Mouse (Mus musculus) embryo, embryonic 11 days (tissue): ENCODE measurements at regions not wholly inside any gene's neighbourhood (a gene's known extent, or its start where the extent isn't known, plus 50 kb on each side); places are given as distances from the start of the nearest gene placed in this dataset.
"Not testable (repeated sequence)": the region's sequence is repeated elsewhere in the genome, so short reads cannot be mapped to it uniquely, and the experiment has no call there.

Source experiments
- DNase-seq: peaks from one replicate; pipeline ENCODE4 v3.0.0-alpha.2; 2015

DNA sequence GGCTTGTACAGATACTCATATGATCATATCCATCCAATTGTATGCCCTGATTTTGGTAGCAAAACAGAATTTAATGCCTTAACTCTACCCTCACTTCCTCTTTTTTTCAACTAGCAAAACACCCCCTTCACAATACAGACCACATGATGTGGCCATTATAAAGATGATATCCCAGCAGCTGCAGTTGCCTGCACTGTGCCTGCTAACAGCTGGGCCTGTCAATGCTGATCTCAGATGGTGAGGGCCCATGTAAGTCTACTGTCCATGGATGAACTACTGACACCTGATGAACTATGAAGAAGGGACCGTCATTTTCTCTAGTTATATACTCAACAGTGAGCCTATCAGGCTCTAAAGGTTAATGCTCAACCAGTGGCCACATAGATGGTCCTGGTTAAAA lies 191.8 kb upstream of the Fmr1 start:
- no peak for DNase-seq

DNA sequence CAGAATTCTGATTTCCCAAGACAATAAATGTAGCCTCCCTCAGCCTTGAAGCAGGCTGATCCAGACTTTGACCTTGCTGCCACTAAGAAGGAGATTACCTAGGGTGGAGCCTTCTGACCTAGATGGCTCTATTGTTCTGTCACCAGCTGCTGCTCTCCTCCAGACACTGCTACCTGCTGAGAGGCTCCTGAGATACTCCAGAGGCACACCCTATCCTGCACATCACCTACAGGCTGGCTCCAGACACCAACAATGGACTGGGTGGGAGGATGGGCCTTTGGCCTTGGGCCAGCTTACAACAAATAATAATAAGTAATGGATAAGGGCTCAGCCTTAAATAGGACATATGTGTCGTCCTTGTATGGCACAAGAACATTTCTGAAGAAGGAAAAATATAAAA lies 186.3 kb upstream of the Fmr1 start:
- DNase-seq: not testable (repeated sequence)

DNA sequence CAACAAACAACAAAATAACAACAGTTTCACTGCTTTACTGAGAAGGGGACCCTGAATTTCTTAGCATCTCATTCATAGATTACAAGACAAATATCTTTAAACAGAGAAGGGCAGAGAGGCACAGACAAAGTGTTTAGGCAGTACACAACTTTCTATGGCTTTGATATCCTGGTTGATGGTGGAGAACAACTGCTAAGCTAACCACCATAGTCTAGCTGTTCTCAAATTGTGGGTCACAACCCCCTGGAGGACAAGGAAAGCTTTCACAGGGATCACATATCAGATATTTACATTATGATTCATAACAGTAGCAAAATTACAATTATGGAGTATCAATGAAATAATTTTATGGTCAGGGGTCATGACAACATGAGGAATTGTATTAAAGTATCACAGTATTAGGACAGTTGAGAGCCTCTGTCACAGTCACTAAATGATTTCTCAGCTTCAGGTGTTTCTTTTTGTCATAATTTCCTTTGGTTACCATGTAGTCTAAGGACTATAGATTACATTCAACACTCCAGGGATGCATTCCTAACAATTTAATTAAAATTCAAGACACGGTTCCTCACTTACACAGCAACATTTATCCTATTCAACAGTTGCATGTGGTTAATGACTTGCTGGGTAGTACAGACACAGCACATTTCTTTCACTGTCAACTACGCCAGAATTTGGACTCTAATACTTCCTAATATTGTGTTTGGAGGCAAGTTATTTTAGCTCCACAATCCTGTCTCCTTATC lies 183.8 kb upstream of the Fmr1 start:
- no peak for DNase-seq

DNA sequence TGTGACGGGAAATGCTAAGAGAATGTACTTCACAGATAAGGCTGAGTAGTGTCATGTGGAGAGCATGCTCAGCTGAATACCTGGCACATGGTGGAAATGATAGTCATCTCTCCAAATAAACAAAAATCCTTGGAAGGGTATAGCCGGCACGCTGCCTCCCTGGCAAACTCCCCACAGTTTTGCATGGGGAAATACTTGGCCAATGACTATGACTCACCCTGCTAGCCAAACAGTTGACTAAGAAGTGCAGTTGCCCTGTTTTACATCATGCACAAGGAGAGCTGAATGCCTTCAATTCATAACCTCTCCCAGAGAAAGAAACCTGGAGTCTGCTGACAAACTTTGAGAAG lies 183.2 kb upstream of the Fmr1 start:
- DNase-seq: no peak

DNA sequence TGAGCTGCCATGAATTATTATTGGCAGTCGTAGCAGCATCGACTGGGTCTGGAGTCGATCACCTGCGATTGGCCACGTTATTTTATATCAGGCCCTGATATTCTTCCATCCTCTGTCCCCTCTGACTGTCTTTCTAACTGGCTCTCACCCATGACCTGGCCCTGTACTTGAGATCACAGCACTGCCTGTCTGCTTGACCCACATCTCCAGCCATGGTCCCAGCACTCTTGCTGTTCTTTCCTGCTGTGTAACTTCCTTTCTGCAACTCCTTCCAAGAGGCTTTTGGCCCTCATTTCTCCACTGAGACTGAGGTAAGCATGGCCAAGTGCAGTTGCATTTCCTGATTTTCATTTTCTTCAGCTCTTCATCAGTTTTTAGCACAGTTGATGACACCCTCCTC lies 182.6 kb upstream of the Fmr1 start:
- no peak for DNase-seq

DNA sequence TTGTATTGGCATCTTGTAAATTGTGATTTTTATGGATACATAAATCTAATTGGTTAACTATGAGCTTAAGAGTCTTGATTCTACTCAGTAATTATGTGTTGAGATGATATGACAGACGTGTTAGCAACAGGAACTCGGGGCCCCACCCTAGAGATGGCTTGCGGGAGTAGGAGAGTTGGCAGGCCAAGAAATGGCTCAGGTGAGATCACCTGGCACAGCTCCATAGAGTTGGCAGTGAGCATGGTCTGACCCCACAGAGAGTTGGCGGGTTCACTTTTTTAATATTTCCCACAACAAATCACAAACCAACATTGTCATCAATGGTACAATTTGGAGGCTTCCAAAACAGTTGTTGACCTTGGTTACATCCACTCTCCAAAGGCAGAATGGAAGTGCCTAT lies 180.5 kb upstream of the Fmr1 start:
- no peak for DNase-seq

DNA sequence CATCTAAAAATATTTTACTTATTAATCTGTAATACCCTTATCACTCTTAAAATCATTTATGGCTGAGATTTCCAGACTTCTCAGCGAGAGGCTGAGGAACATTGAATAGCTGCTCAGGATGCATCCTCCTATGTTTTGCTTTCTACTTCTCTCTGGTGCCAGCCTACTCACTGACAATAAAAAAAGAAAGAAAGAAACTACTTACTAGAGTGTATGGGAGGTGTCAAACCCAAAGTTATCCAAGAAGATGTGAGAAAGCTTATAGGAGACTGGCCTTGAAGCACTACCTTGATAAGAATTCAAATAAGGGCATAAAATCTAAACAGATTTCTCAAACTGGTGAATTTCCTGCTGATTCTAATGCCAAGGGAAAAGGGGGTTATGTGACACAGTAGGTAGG lies 175.4 kb upstream of the Fmr1 start:
- no peak for DNase-seq

DNA sequence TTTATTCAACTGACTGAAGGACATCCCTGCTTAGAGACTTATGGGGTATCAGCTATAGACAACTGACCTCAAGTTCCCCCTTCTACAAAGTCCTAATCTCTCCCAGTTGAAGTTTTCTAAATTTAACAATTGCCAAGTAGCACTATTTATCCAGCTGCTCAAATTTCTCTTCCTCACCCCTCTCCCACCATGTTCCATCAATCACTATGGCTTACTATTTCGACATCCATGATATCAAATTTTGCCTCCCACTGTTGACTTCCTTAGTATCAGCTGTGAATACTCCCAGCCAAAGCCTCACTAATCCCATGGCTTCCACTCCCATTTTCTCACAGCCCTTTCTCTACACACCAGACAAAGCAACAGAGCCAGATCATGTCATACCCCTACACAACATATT lies 170.7 kb upstream of the Fmr1 start:
- DNase-seq: peak; percentile 2

DNA sequence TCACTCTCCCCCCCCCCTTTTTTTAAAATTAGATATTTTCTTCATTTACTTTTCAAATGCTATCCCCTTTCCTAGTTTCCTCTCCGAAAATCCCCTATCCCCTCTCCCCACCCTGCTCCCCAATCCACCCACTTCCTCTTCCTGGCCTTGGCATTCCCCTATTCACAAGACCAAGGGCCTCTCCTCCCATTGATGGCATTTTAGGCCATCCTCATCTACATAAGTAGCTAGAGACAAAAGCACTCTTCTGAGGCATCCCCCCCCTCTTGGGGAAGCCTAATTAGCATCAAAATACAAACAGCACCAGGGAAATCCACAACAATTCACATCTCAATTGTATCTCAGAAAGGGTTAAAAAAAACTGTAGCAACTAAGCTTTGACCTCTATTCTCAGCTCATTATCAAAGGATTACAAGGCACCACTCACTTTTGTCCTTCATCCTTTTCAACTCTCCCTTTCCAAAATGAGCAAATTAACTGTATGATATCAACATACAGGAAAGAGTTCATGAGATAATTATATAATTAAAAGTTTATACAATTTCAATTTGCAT lies 166.1 kb upstream of the Fmr1 start:
- DNase-seq: peak; percentile 3

DNA sequence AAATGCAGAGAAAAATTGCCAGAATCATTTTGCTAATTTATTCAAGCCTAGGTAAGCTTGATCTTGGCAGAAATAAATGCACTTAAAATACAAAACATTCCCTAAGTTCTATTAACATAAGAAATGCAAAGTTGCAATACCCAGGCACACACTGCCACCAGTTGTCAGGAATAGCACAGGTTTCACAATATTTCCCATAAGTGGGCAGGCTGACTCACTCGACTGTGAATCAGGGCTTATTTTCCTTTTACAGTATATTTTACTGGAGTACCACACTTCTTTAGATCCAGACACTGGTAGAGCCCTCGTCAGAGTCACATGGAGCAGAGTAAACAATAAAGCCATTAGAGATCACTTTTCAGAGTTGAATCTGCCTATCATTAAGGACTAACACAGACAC lies 131.8 kb upstream of the Fmr1 start:
- no peak for DNase-seq

DNA sequence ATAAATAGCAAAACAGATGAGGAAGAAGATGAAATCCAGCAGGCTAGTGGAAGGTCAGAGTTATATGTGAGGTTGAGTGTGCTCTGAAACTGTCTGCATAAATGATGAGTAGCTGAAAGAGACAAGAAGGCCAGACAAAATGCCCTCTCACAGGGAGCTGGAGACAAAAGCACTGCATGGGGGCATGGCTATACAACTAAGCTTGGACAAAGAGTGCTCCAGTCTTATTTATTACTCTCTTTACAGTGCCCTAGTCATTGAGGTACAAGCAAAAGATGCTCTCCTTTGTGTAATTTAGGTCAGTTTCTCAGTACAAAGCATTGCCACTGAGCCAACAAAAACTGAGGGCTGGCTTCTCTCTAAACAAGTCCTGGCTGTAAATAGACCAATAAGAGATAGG lies 124.3 kb upstream of the Fmr1 start:
- peak; percentile 9 for DNase-seq

DNA sequence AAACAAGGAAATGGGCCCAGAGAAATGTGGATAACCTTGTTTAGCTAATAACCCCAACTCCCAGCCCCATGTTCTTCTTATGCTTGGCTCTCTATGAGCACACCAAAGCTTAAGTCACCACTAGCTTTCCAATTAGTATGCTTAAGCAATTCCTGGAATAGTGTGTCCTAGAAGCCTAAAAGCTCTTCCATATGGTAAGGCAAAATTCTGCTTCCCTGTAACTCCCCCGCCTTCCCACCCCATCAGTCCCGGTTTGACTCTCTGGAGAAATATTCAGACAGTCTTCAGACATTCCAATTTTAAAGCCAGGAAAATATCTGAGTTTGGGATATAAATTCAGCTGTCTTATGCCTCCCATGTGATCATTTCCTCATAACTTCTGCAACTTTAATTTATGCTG lies 120.6 kb upstream of the Fmr1 start:
- no peak for DNase-seq

DNA sequence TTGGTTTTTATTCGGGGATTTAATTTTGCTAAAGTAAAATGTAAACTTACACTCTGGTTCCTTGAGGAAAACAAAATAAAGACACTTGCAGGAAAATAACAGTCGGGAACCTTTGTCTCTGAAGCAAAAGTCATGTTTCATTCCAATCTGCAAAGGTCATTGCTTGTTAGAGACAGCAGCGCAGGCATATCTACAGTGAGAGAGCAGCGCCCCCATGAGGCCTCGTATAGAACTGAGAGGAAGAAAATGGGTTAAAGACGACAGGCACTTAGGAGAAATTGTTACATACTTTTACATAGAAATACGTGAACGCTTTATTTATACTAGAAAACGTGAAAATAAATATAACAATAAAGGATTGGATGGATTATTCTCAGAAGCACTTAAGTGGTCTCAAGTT lies 93.1 kb upstream of the Fmr1 start:
- DNase-seq: peak; percentile 66

DNA sequence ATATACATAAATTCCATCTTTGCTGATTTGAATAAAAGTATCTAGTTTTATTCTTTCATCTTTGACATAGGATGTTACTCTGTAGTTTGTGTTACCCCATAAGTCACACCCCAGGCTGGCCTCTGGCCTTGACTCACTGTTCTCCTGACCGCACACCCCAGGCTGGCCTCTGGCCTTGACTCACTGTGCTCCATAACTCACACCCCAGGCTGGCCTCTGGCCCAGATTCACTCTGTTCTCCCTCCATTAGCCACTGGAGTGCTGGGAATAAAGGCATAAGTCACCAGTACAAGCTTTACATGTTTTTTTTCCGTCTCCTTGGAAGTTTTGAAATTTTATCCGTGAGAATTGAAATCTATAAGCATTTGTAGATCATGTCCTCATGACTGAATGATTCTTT lies 56.2 kb upstream of the Fmr1 start:
- no peak for DNase-seq
